Mouse (Mus musculus): Measurements from ENCODE around the gene Polr2f.

The Polr2f gene

GRCm38 (mm10) chr15:79140866-79141565, at the start of gene Polr2f, which contains the start of gene 1700088E04Rik:
Gene Polr2f (plus strand): TSS chr15:79141009.
Gene 1700088E04Rik (minus strand): TSS chr15:79141253.
- DNase-seq (ENCODE audit: low read depth, low spot score): peak; percentile 85

- DNase-seq (ENCODE audit: low read depth, low spot score): no peak
These were observed 48.5 kb upstream of the Polr2f start for GRCm38 (mm10) chr15:79092284-79092683.

- no peak for DNase-seq (ENCODE audit: low read depth, low spot score)
These were observed 47.5 kb upstream of the Polr2f start for GRCm38 (mm10) chr15:79093083-79093839.

- DNase-seq (ENCODE audit: low read depth, low spot score): no peak
These were observed 45.3 kb upstream of the Polr2f start for GRCm38 (mm10) chr15:79095483-79095882.

- DNase-seq (ENCODE audit: low read depth, low spot score): no peak
These were observed 44.3 kb upstream of the Polr2f start for GRCm38 (mm10) chr15:79096556-79096955.

GRCm38 (mm10) chr15:79097135-79097534, 43.7 kb upstream of the Polr2f start:
- no peak for DNase-seq (ENCODE audit: low read depth, low spot score)

- DNase-seq (ENCODE audit: low read depth, low spot score): no peak
These were observed 43.2 kb upstream of the Polr2f start for GRCm38 (mm10) chr15:79097611-79098025.

GRCm38 (mm10) chr15:79098220-79098619, 42.6 kb upstream of the Polr2f start:
- DNase-seq (ENCODE audit: low read depth, low spot score): no peak

GRCm38 (mm10) chr15:79098868-79099267, 41.9 kb upstream of the Polr2f start:
- no peak for DNase-seq (ENCODE audit: low read depth, low spot score)

GRCm38 (mm10) chr15:79099456-79099855, 41.4 kb upstream of the Polr2f start:
- DNase-seq (ENCODE audit: low read depth, low spot score): no peak

- no peak for DNase-seq (ENCODE audit: low read depth, low spot score)
These were observed 40.4 kb upstream of the Polr2f start for GRCm38 (mm10) chr15:79100391-79100790.

GRCm38 (mm10) chr15:79101531-79101930, 39.3 kb upstream of the Polr2f start:
- no peak for DNase-seq (ENCODE audit: low read depth, low spot score)

- DNase-seq (ENCODE audit: low read depth, low spot score): no peak
These were observed 37.5 kb upstream of the Polr2f start for GRCm38 (mm10) chr15:79103264-79103663.

- DNase-seq (ENCODE audit: low read depth, low spot score): no peak
These were observed 35.0 kb upstream of the Polr2f start for GRCm38 (mm10) chr15:79105804-79106203.

- no peak for DNase-seq (ENCODE audit: low read depth, low spot score)
These were observed 32.8 kb upstream of the Polr2f start for GRCm38 (mm10) chr15:79107966-79108365.

GRCm38 (mm10) chr15:79108421-79109320, 32.1 kb upstream of the Polr2f start, which contains the start of gene Micall1:
Gene Micall1 (plus strand): TSS chr15:79108898.
- DNase-seq (ENCODE audit: low read depth, low spot score): no peak

- DNase-seq (ENCODE audit: low read depth, low spot score): no peak
These were observed 31.4 kb upstream of the Polr2f start for GRCm38 (mm10) chr15:79109321-79109934.

GRCm38 (mm10) chr15:79110031-79110430, 30.8 kb upstream of the Polr2f start:
- no peak for DNase-seq (ENCODE audit: low read depth, low spot score)

GRCm38 (mm10) chr15:79110528-79110927, 30.3 kb upstream of the Polr2f start:
- DNase-seq (ENCODE audit: low read depth, low spot score): no peak

GRCm38 (mm10) chr15:79111774-79112173, 29.0 kb upstream of the Polr2f start:
- DNase-seq (ENCODE audit: low read depth, low spot score): no peak

- DNase-seq (ENCODE audit: low read depth, low spot score): no peak
These were observed 25.5 kb upstream of the Polr2f start for GRCm38 (mm10) chr15:79115276-79115675.
